In the genomic region with DNA sequence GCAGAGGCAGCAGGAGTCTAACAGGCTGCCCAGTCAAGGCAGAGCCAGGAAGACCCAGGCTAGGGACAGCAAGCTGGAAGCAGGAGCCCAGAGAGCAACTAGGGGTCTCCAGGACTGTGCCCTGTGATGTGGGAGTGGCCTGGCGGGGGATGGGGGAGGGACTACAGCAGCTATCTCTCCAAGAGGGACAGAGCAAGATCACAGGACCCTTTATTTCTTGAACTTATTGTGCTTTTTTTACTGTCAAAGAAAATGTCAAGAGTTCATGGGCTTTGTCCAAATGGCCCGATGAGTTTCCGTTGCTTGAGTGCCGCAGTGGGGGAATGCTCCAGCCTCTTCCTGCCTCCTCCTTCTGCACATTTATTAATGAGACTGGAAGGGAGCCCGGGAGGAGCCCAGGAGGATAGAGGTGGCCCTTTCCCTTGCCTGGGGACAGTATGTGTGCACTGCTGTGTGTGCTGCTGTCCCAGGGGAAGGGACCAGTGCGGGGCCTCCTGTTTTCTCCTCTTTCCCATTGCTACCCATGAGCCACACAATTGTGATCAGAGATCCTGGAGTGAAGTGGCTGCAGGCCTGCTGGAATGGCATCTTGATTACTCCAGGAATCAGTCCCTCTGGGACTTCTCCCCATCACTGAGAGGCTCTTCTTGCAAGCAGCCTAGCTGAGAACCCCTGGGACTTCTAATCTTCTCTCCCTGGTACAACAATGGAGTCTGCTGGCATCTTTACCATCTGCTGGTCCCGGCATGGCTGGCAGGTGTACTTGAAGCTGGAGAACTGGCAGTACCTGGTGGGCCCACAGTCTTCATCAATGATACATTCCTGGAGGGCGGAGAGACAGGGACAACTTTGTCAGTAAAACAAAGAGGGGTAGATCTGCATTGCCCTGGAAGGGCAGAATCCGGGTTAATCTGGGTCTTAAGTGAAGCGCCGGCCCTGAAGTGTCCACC, we compare ENCODE assay signal across 9 mouse cellular contexts. TPM values are rescaled to one million over a fixed set of nuclear protein-coding genes. Genes with fewer than 3 reads are reported as not detected.
DNase-seq lines count a peak whose midpoint lies in the region; ATAC-seq and TF ChIP-seq lines count a peak whose summit lies in the region.
"Had no signal": no experiment of that assay in that cellular context is flagged by ENCODE, and none has a peak within 500 bp of the region (broad histone marks: within the 10 kb centered on the region; RNA-seq: fewer than 3 reads in every experiment).

No protein-coding gene starts in this region.

- peak overlapping the region; percentile 83; the same call in 1 of the 2 replicates for H3K27ac ChIP-seq in left cerebral cortex, adult 2 months

- intact Hi-C loops in left cerebral cortex, adult 2 months (cut with DNase I), result no loop called here
- intact Hi-C loops in left cerebral cortex, postnatal 25 days (cut with DNase I), result loop anchor here (5.0 kb wide), 1 partner anchor 121 kb away; no protein-coding TSS in a partner anchor

- no peak for TF ChIP-seq CTCF in left cerebral cortex, adult 2 months (IDR thresholded peaks at IDR 0.05)

- peak; percentile 24; the same call in 1 of the 2 replicates for ATAC-seq in cerebellum, adult (ENCODE audit: insufficient number of reproducible peaks, low FRiP score, low TSS enrichment)

- H3K4me3 ChIP-seq in left cerebral cortex, adult 2 months, result no peak overlapping the region

- DNase-seq in cerebellum, postnatal 4 days (ENCODE audit: low spot score in 2 of 2), result no peak
- DNase-seq in left cerebral cortex, adult 2 months (ENCODE audit: extremely low spot score in 1 of 2, low spot score in 2 of 2), result no peak
- DNase-seq in left cerebral cortex, postnatal 25 days (ENCODE audit: low spot score in 2 of 2), result no peak
- peak; percentile 64 to 77 for DNase-seq in cerebellum, postnatal 10 days
- peak; percentile 70 for DNase-seq in kidney, postnatal 14 days
- no peak for DNase-seq in spleen, postnatal 36 days (ENCODE audit: low spot score in 2 of 2)
- no peak for DNase-seq in neural tube, embryonic 10.5 days (ENCODE audit: extremely low spot score, low spot score)
- DNase-seq: B cell, adult 2 months had no signal

RNA-seq across cellular contexts. Expression of a gene that starts 37.7 kb away (rescaled TPM):
- total RNA-seq in left cerebral cortex, adult 2 months (2021), result 100 to 1,000 TPM; 164 to 198 TPM
- 100 to 1,000 TPM; 117 to 160 TPM for total RNA-seq in left cerebral cortex, postnatal 25 days (2021)

Comparison
In these comparisons a context has a peak if more than half of its experiments do, and no peak if none do; other contexts are left out.
1. DNase-seq: peak in cerebellum, postnatal 10 days (2 of 2) and kidney, postnatal 14 days (single experiment); none in cerebellum, postnatal 4 days (0 of 2), left cerebral cortex, adult 2 months (0 of 2), left cerebral cortex, postnatal 25 days (0 of 2), spleen, postnatal 36 days (0 of 2) and neural tube, embryonic 10.5 days (single experiment).